Mouse (Mus musculus) midbrain, embryonic 13.5 days (tissue): Measurements from ENCODE around the gene Zfp273. TPM values are rescaled to one million over a fixed set of nuclear protein-coding genes. Genes with fewer than 3 reads are reported as not detected.
A peak's percentile ranks its signal among the peaks of the same experiment; 100 is the strongest.
"Not testable (repeated sequence)": the region's sequence is repeated elsewhere in the genome, so short reads cannot be mapped to it uniquely, and the experiment has no call there.

ENCODE experiments used
- ATAC-seq: fragments of 200-750 bp; cut with Nextera tagmentation; 2 replicates; pipeline ENCODE4 v1.8.0; 2017; ENCODE audit warnings: mild to moderate bottlenecking, moderate TSS enrichment, moderate library complexity
- H3K27ac ChIP-seq: fragments of 300-500 bp; sonication (generic); 2 replicates; pipeline ENCODE4 v1.5.1; 2015; ENCODE audit warnings: inconsistent platforms, mild to moderate bottlenecking, moderate library complexity
- H3K27me3 ChIP-seq: fragments of 300-500 bp; sonication (generic); 2 replicates; pipeline ENCODE4 v1.6.1; 2015; ENCODE audit warnings: mild to moderate bottlenecking, inconsistent platforms
- H3K36me3 ChIP-seq: fragments of 300-500 bp; sonication (generic); 2 replicates; pipeline ENCODE4 v1.6.1; 2015; ENCODE audit warnings: mild to moderate bottlenecking, inconsistent platforms
- H3K4me1 ChIP-seq: fragments of 300-500 bp; sonication (generic); replicated peaks from 2 replicates; pipeline ENCODE4 v1.6.1; 2015; ENCODE audit warnings: inconsistent platforms
- H3K4me2 ChIP-seq: fragments of 300-500 bp; sonication (generic); replicated peaks from 2 replicates; pipeline ENCODE4 v1.6.1; 2015; ENCODE audit warnings: moderate library complexity, mild to moderate bottlenecking, inconsistent platforms
- H3K4me3 ChIP-seq: fragments of 300-500 bp; sonication (generic); replicated peaks from 2 replicates; pipeline ENCODE4 v1.5.1; 2015; ENCODE audit warnings: mild to moderate bottlenecking, inconsistent platforms
- H3K9ac ChIP-seq: fragments of 300-500 bp; sonication (generic); replicated peaks from 2 replicates; pipeline ENCODE4 v1.6.1; 2015; ENCODE audit warnings: mild to moderate bottlenecking, inconsistent platforms
- H3K9me3 ChIP-seq: fragments of 300-500 bp; sonication (generic); 2 replicates; pipeline ENCODE4 v1.6.1; 2016; ENCODE audit warnings: mild to moderate bottlenecking, inconsistent platforms
- WGBS: fragments of 180-500 bp; shearing (Covaris S2); methylation state at CpG from one replicate; pipeline ENCODE4 v1.1.7; 2015; 5-methylcytosine and 5-hydroxymethylcytosine counted together
- polyA plus RNA-seq: library from polyadenylated mRNA; unstranded; fragments of >200 nt; fragmentation: Nextera tagmentation; extraction: Ambion mirVana; gene quantifications from 2 replicates; pipeline ENCODE4 v1.2.1, GENCODE M21; 2015

Zfp273 gene
- polyA plus RNA-seq, 1 experiment from 2014 or later = 12.0 TPM

- no peaks in the 10 kb centered on the region for H3K36me3 ChIP-seq
- H3K9me3 ChIP-seq = no peaks in the 10 kb centered on the region
- WGBS = 50% methylated on average over 6 of the region's 6 CpGs
- H3K4me3 ChIP-seq = peak overlapping the region; percentile 41
- H3K9ac ChIP-seq = peak overlapping the region; percentile 62; the same call in 1 of the 2 replicates
- peak overlapping the region; percentile 48 for H3K27ac ChIP-seq
- peaks cover 5% of the 10 kb centered on the region for H3K4me1 ChIP-seq
- ATAC-seq = peak; percentile 6; the same call in 1 of the 2 replicates
- H3K27me3 ChIP-seq = no peaks in the 10 kb centered on the region
- peak overlapping the region; percentile 54 for H3K4me2 ChIP-seq
Measured at GRCm38 (mm10) chr13:67843775-67844118, 30.2 kb downstream of the Zfp273 start.

DNA sequence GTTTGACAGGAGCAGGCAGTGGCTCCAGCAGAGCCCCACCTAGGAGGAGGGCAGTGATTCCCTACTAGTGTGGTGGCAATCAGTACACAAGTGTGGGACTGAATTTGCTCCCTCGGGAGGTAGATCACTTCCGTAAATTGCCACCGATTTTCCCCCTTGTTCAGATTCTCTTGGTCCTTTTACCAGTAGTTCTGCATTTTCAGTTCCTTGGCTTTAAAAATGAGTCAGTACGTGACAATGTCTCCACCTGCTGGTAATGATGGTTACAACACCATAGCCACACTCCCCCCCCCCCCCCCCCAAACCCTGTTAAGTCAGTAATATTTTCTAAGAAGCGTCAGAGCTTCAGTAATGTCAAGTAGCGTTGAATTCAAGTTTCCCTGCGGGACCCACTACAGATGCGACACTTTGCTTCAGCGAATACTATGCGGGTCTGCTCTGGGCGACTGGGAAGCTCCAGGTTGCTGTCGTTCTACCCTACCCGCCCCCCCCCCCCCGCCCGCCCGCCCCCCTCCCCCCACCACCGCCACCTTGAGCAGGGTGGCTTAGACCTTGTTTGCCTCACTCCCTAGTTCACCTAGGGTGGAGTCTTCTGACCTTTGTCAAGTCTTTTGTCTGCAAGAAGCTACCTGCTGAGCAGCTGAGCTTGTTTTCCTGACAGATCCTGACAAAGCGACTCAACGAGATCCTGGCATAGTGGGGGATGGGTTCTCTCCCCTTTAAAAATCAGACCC is 30.7 kb downstream of the Zfp273 start:
- Histone ChIP-seq H3K27ac (peak overlapping the region; percentile 48), H3K27me3 (no peaks in the 10 kb centered on the region), H3K36me3 (no peaks in the 10 kb centered on the region), H3K9me3 (no peaks in the 10 kb centered on the region), H3K4me3 (peak overlapping the region; percentile 41), H3K9ac (peak overlapping the region; percentile 62), H3K4me1 (peaks cover 5% of the 10 kb centered on the region), H3K4me2 (peak overlapping the region; percentile 54)
- peak; percentile 89 for ATAC-seq
- WGBS = under 1% methylated on average over 13 of the region's 19 CpGs

DNA sequence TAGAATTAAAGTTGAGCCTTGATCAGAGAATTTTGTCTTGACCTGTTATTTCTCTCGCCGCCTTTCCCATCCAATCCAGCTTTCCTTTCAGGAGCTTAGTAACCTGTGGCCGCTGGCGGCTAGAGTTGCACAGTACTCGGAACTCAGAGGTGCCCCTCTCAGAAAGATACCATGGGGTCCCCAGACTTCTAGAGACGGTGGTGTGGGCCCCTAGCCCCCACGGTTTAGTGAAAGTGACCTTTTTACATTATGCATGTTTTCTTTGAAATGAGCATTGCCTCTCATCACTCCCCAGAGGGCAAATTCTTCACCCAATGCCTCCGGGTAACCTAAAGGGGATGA is 31.3 kb downstream of the Zfp273 start:
- Histone ChIP-seq H3K27me3 (no peaks in the 10 kb centered on the region), H3K4me2 (peak overlapping the region; percentile 54), H3K9me3 (no peaks in the 10 kb centered on the region), H3K27ac (peak overlapping the region; percentile 30; the same call in 1 of the 2 replicates), H3K36me3 (no peaks in the 10 kb centered on the region), H3K9ac (peak overlapping the region; percentile 54), H3K4me3 (peak overlapping the region; percentile 41), H3K4me1 (peaks cover 5% of the 10 kb centered on the region)
- WGBS = 18% methylated on average over 8 of the region's 8 CpGs
- peak; percentile 74 for ATAC-seq

DNA sequence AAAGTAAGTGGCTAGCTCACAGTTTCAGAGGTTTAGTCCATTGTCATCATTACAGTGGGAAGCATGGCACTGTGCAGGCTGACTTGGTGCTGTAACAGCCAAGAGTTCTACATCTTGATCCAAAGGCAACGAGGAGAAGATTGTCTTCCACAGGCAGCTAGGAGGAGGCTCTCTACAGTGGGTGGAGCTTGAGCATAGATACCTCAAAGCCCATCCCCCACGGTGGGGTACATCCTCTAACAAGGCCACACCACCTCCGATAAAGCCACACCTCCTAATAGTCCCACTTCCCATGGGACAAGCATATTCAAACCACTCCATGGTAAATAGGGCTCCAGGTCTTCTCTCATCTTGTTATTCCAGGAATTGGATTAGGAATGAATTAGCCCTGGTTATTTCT is 36.8 kb downstream of the Zfp273 start:
- Histone ChIP-seq H3K36me3 (no peaks in the 10 kb centered on the region), H3K4me1 (no peaks in the 10 kb centered on the region), H3K9ac (no peak overlapping the region), H3K4me2 (no peak overlapping the region), H3K9me3 (no peaks in the 10 kb centered on the region), H3K27me3 (no peaks in the 10 kb centered on the region), H3K4me3 (no peak overlapping the region), H3K27ac (no peak overlapping the region)
- WGBS = 83% methylated on average over 3 of the region's 3 CpGs
- no peak for ATAC-seq

- Histone ChIP-seq H3K9ac (no peak overlapping the region), H3K4me2 (no peak overlapping the region), H3K4me3 (no peak overlapping the region), H3K9me3 (no peaks in the 10 kb centered on the region), H3K36me3 (no peaks in the 10 kb centered on the region), H3K27ac (no peak overlapping the region), H3K4me1 (no peaks in the 10 kb centered on the region), H3K27me3 (no peaks in the 10 kb centered on the region)
- WGBS = 91% methylated on average over 6 of the region's 6 CpGs
- no peak for ATAC-seq
Measured at GRCm38 (mm10) chr13:67853130-67853529, 39.6 kb downstream of the Zfp273 start.

DNA sequence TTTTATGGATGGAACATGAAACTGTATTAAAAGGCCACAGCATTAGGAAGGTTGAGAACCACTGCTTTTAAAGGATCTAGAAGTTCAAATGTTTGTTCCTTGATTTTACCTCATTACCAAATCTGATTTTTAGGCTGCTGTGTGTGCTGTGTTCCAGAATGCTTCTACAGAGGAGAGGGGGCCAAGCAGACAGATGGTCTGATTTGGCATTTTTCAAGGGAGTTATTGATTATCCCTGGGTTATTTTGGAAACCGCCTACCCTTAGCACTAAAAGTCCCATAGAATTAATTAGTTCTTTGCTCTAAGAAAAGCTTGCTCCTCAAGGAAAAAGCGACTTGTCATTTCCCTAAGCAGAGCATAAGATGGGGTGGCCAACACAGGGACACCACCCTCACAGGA is 40.4 kb downstream of the Zfp273 start:
- no peak overlapping the region for H3K27ac ChIP-seq
- H3K36me3 ChIP-seq = no peaks in the 10 kb centered on the region
- H3K4me2 ChIP-seq = no peak overlapping the region
- H3K4me3 ChIP-seq = no peak overlapping the region
- no peaks in the 10 kb centered on the region for H3K27me3 ChIP-seq
- no peaks in the 10 kb centered on the region for H3K4me1 ChIP-seq
- H3K9ac ChIP-seq = no peak overlapping the region
- no peak for ATAC-seq
- whole genome bisulfite sequencing = 93% methylated on average over 2 of the region's 2 CpGs
- no peaks in the 10 kb centered on the region for H3K9me3 ChIP-seq

DNA sequence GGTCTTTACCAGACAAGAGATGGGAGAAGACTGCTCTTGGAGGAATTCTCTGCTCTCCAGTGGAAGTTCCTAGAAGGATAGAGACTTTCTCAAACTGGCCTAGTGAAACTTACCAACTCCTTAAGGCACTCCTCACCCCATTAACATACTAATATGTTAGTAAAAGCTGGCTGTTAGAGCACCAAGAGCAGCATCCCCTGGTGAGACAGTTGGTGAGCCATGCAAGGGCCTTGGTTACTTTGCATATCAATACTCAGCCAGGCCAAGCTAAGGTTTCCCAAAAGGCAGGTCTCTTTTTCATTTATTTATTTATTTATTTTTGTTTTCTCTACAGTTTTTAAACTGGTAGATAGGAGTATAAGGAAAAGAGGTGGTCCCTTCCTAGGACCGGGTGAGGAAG is 43.8 kb downstream of the Zfp273 start:
- no peak overlapping the region for H3K27ac ChIP-seq
- no peaks in the 10 kb centered on the region for H3K4me1 ChIP-seq
- no peak overlapping the region for H3K4me2 ChIP-seq
- H3K4me3 ChIP-seq = no peak overlapping the region
- ATAC-seq = no peak
- no peaks in the 10 kb centered on the region for H3K27me3 ChIP-seq
- WGBS = 9% methylated on average over 1 of the region's 1 CpGs
- H3K9ac ChIP-seq = no peak overlapping the region
- H3K36me3 ChIP-seq = no peaks in the 10 kb centered on the region
- H3K9me3 ChIP-seq = no peaks in the 10 kb centered on the region

DNA sequence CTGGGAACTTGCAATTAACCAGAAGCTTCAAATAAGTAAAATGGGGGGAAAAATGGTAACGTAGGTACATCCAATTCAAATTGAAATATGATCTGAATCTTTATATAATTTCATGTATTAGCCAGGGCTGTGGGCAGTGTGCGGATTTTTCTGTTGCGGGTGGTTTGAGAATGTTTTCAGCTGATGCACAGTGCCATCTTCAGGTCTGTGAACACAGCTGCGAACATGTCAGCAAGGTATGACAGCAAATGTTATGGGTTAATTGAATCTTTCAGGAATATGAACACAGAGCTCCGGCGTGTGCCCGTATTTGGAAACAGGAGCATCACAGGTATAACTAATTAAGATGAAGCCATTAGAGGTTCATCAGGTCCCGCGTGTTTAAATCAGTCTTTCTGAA is 49.0 kb downstream of the Zfp273 start:
- Histone ChIP-seq H3K27ac (no peak overlapping the region), H3K4me3 (no peak overlapping the region), H3K9ac (no peak overlapping the region), H3K4me1 (no peaks in the 10 kb centered on the region), H3K36me3 (no peaks in the 10 kb centered on the region), H3K27me3 (no peaks in the 10 kb centered on the region), H3K9me3 (0 out of 2 replicates have a peak, but pooled peaks cover 2% of the 10 kb centered on the region), H3K4me2 (no peak overlapping the region)
- 85% methylated on average over 9 of the region's 9 CpGs for WGBS
- no peak for ATAC-seq

- no peak within 1 kb of the TSS for H3K27ac ChIP-seq
- H3K9me3 ChIP-seq = 0 out of 2 replicates have a peak, but pooled peaks cover 2% of the 10 kb centered on the region
- no peak for ATAC-seq
- no peaks in the 10 kb centered on the region for H3K36me3 ChIP-seq
- no peak within 1 kb of the TSS for H3K4me2 ChIP-seq
- H3K9ac ChIP-seq = no peak within 1 kb of the TSS
- H3K27me3 ChIP-seq = no peaks in the 10 kb centered on the region
- no peaks in the 10 kb centered on the region for H3K4me1 ChIP-seq
- no peak within 1 kb of the TSS for H3K4me3 ChIP-seq
- WGBS = 86% methylated on average over 11 of the region's 11 CpGs
Measured at GRCm38 (mm10) chr13:67863026-67863425, 49.5 kb downstream of the Zfp273 start, which contains the start of gene BC048507. Gene BC048507 (plus strand): TSS chr13:67863326.

DNA sequence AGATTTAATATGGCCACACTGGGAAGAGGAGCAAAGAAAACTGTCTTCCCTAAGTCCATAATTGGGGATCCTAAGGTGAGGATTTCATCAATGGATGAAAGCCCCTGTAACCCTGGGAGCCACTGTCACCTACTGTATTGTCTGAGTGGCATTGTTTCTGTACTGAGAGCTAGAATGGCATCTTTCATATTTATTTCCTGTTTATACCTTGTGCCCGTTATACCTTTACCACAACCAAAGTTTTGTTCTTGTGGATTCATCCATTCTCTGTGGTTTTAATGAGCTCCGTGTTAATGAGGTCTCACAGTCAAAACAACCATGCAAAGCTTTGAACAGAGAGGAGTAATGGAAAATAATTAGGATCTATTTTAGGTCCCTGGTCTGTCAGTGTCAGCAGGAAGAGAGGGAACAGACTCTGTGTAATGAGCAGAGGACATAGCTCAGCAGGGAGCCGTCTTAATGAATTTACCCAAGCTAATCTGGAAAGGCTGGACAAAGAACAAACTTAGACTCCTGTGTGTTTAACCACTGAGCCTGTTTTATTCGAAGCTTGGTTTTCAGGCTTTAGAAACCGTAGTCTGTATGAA is 51.3 kb downstream of the Zfp273 start:
- no peak overlapping the region for H3K27ac ChIP-seq
- 44% methylated on average over 5 of the region's 5 CpGs for WGBS
- 0 out of 2 replicates have a peak, but pooled peaks cover 2% of the 10 kb centered on the region for H3K9me3 ChIP-seq
- H3K4me2 ChIP-seq = no peak overlapping the region
- no peak for ATAC-seq
- no peaks in the 10 kb centered on the region for H3K4me1 ChIP-seq
- H3K9ac ChIP-seq = no peak overlapping the region
- H3K27me3 ChIP-seq = no peaks in the 10 kb centered on the region
- H3K36me3 ChIP-seq = no peaks in the 10 kb centered on the region
- H3K4me3 ChIP-seq = no peak overlapping the region

DNA sequence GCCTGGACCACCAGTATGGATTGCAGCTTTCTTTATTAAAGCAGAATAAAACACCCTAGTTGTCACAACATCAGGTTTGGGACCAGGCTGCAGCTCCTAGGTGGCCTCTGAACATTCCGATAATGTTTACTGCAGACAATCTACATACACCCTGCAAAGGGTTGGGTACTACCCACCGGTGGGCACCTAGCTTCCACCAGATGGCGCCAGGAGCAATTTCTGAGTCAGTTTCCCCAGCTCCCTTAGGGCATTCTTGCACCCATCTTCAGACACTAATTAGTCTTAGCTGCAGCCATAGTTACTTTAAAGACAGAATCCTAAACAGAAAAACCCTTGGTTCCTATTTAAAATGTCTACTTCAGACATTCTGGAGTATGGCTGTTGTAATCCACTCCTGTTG is 54.4 kb downstream of the Zfp273 start:
- H3K4me3 ChIP-seq = no peak overlapping the region
- no peaks in the 10 kb centered on the region for H3K27me3 ChIP-seq
- no peak for ATAC-seq
- no peaks in the 10 kb centered on the region for H3K4me1 ChIP-seq
- WGBS = 31% methylated on average over 3 of the region's 3 CpGs
- no peak overlapping the region for H3K9ac ChIP-seq
- H3K36me3 ChIP-seq = no peaks in the 10 kb centered on the region
- H3K9me3 ChIP-seq = no peaks in the 10 kb centered on the region
- no peak overlapping the region for H3K27ac ChIP-seq
- no peak overlapping the region for H3K4me2 ChIP-seq

DNA sequence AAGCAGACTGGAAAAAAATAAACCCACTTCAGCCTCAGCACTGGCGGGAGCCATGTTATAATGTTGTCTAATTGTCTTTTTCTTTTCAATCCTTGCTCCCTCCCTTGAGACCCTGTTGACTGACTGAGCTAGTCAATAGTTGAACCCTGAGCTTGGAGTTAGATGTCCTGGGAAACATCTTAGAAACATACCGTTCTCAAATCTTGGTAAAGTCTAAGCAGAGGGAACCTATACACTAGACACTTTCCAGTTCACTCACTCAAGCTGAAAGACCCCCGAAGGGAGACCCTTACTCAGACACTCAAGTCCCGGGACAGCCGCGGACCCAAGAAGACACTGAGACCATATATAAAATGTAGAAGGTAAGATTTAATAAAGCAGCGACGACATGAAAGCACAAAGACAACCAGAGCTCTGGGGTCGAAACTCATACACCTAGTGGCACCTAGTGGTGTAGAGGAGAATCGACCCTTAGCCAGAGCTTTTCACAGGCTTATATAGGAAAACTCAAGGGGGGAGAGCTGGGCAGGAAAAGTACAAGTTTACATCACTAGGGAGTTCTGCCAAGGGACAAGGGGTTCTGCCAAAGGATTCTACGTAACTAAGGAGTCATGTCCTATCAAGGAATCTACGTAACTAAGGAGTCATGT is 62.6 kb downstream of the Zfp273 start:
- not testable (repeated sequence) for ATAC-seq, H3K4me3 ChIP-seq, H3K27ac ChIP-seq, H3K9me3 ChIP-seq, H3K36me3 ChIP-seq, H3K9ac ChIP-seq, H3K4me1 ChIP-seq, H3K27me3 ChIP-seq, H3K4me2 ChIP-seq
- 49% methylated on average over 10 of the region's 12 CpGs for WGBS
